Mouse (Mus musculus) Patski (cell line): ENCODE results near the gene E2f1. TPM values are rescaled to one million over a fixed set of nuclear protein-coding genes. Genes with fewer than 3 reads are reported as not detected.
A peak's percentile ranks its signal among the peaks of the same experiment; 100 is the strongest.

ENCODE experiments used
- ATAC-seq: fragments of 100-300 bp; one replicate; pipeline ENCODE4 v1.8.0; 2021
- CTCF ChIA-PET: fragments of 350-600 bp; sonication (Branson Sonifier 250); formaldehyde crosslinking; loops from one replicate; lab custom pipeline; 2022; ENCODE audit warnings: inconsistent platforms; lab: Charles Lee
- POLR2A ChIA-PET: fragments of 350-600 bp; sonication (Branson Sonifier 250); formaldehyde crosslinking; loops from one replicate; lab custom pipeline; 2022; ENCODE audit warnings: antibody characterized with exemption, inconsistent platforms; lab: Charles Lee
- DNase-seq: peaks from one replicate; pipeline ENCODE4 v3.0.0-alpha.2; 2011; ENCODE audit warnings: low read depth, low spot score
- H3K27me3 ChIP-seq: fragments of 371-371 bp; one replicate; pipeline ENCODE4 v1.5.1; 2021
- CTCF ChIP-seq: fragments of 100-300 bp; IDR thresholded peaks from one replicate; pipeline ENCODE4 v1.5.1; 2021
- in situ Hi-C: fragments of 300-500 bp; cut with MboI; formaldehyde crosslinking; loops from 3 replicates; pipeline ENCODE4 v1.11.1; 2018; ENCODE audit warnings: low pct_unique_long_range_greater_than_20kb, mixed read lengths
- polyA plus RNA-seq: library from polyadenylated mRNA; unstranded; gene quantifications from one replicate; pipeline ENCODE4 v1.2.3, GENCODE M21; 2021

The E2f1 gene
- polyA plus RNA-seq, 1 experiment from 2014 or later = 17.7 TPM

DNA sequence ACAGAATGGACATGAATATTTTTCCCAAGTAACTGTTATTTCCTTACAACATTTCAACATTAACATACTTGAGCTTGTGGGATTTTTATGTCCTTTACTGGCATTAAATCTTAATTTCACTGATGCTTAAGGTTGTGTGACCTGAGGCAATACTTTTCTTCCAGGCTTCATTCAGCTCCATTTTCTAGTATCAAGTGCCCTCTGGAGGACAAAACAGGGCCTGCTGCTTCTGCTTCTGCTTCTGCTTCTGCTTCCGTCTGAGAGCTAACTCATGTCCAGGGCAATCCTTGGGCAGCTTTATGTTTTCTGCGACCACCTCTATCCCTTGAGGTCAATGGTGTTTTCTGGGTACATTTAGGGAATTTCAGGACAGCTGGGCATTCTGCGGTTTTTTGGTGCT lies 30.0 kb downstream of the E2f1 start:
- no peak for ATAC-seq
- ChIA-PET POLR2A (interaction anchor here (1.6 kb wide), 1 partner anchor 29 kb away, joined by 3 read pairs; no protein-coding TSS in a partner anchor), CTCF (interaction anchor here (0.8 to 2.7 kb wide), 15 partner anchors 11 to 129 kb away, joined by 3 to 12 read pairs (median 4); no protein-coding TSS in a partner anchor)
- in situ Hi-C loops = loop anchor here (5.0 kb wide), 1 partner anchor 122 kb away; no protein-coding TSS in a partner anchor
- H3K27me3 ChIP-seq = no peaks in the 10 kb centered on the region
- no peak for DNase-seq
- peak; percentile 74 for TF ChIP-seq CTCF

DNA sequence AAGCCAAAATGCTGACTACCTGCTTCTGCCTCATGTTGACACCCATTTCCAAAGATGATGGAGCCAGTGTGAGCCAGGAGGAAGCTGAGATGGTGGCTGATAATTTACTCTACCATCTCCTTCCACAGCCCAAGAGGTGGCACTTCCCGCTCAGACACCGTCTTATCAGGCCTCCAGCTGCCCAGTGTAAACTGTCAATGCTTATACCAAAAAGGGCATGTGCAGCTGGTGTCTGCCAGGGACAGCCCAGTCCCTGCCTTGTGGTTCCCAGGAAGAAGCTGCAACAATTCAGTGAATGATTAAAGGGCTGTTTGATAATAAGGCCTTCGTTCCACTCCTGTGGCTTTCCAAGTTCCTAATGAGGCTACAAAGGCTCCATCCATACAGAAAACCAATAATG lies 31.0 kb downstream of the E2f1 start:
- no peak for TF ChIP-seq CTCF
- in situ Hi-C loops = no loop called here
- CTCF ChIA-PET = interaction anchor here (1.1 to 1.8 kb wide), 5 partner anchors 10 to 121 kb away, joined by 3 to 5 read pairs (median 4); no protein-coding TSS in a partner anchor
- POLR2A ChIA-PET = interaction anchor here (0.5 kb wide), 1 partner anchor 420 kb away, joined by 4 read pairs; no protein-coding TSS in a partner anchor
- no peak for ATAC-seq
- DNase-seq = no peak
- no peaks in the 10 kb centered on the region for H3K27me3 ChIP-seq

DNA sequence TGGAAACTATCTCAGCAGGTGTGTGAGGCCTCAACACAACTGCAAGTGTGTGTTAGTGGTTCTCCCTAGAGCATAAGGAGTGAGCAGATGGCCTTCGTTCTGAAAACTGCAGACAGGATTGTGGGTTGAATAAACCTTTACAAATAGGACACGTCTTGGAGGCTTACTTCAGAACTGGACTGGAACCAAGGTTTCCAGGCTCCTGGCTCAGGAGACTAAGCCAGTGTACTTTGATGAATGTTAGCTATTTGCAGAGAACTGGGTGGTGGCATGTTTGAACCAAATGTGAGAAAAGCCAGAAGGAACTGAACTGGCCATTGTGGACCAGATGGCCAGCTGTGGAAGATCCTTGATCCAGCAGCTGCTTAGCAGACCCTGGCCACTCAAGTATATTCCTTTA lies 31.4 kb downstream of the E2f1 start:
- TF ChIP-seq CTCF = no peak
- DNase-seq (no peak), ATAC-seq (no peak)
- no peaks in the 10 kb centered on the region for H3K27me3 ChIP-seq
- in situ Hi-C loops = no loop called here
- POLR2A ChIA-PET = interaction anchor here (0.6 kb wide), 1 partner anchor 29 kb away, joined by 3 read pairs; no protein-coding TSS in a partner anchor
- CTCF ChIA-PET = interaction anchor here (1.1 to 1.8 kb wide), 5 partner anchors 10 to 122 kb away, joined by 3 to 5 read pairs (median 4); no protein-coding TSS in a partner anchor

DNA sequence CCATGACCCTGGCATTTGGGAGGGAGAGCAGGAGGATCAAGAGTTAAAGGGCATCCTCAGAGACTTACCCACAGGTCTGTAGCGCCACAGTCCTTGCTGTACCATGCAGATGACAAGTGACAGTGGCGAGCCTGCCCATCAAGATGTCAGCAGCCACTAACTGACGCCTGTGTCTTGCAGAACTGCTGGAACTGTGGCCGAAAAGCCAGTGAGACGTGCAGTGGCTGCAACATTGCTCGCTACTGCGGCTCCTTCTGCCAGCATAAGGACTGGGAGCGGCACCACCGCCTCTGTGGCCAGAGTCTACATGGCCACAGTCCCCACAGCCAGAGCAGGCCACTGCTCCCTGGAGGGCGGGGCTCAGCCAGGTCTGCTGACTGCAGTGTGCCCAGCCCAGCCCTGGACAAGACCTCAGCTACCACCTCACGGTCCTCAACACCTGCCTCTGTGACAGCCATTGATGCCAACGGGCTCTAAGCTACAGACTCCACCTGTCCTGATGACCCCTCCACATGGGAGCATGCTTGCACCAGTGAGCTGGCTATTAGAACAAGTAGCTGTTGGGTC lies 34.9 kb downstream of the E2f1 start:
- no peak for ATAC-seq
- TF ChIP-seq CTCF = no peak
- POLR2A ChIA-PET = no interaction called here
- CTCF ChIA-PET = interaction anchor here (1.4 kb wide), 1 partner anchor 14 kb away, joined by 3 read pairs; no protein-coding TSS in a partner anchor
- H3K27me3 ChIP-seq = no peaks in the 10 kb centered on the region
- in situ Hi-C loops = no loop called here
- DNase-seq = no peak

DNA sequence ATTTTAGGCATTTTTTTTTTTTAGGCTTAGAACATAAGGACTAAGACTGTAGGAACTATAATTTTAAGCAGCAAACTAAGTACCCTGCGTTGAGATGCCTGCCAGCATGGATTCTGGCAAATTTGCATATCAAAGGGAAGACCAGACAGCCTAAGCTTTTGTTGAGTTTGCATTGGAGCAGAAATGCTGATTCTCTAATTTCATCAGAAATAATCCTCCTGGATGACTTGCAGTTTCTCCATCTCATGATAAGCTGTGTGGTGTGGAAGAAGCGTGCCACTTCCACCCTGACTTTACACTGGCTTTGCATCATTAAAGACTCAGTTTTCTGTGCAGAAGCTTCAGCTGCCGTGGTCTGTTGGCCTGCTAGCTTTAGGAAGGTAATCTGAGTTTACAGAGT lies 36.8 kb downstream of the E2f1 start:
- no peaks in the 10 kb centered on the region for H3K27me3 ChIP-seq
- in situ Hi-C loops = no loop called here
- no peak for DNase-seq
- CTCF ChIA-PET = interaction anchor here (1.4 to 1.5 kb wide), 2 partner anchors 10 to 17 kb away, joined by 3 to 4 read pairs; no protein-coding TSS in a partner anchor
- POLR2A ChIA-PET = no interaction called here
- no peak for TF ChIP-seq CTCF
- no peak for ATAC-seq

DNA sequence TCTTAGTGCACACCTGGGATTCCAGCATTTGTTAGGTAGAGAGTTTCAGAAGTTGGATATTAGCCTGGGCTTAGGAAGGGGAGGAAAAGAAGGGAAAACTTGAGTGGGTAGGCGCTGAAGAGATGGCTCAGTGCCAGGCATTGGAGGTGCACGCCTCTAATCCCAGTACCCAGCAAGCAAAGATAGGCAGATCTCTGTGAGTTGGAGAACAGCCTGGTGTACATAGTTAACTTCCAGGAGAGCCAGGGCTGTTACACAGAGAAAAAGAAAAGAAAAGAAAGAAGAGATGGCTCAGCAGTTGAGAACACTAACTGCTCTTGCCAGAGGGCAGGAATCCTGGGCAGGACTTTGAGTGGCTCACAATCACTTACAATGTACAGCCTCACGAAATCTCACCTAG lies 43.2 kb downstream of the E2f1 start:
- no peaks in the 10 kb centered on the region for H3K27me3 ChIP-seq
- ChIA-PET CTCF (interaction anchor here (1.5 kb wide), 1 partner anchor 13 kb away, joined by 5 read pairs; no protein-coding TSS in a partner anchor), POLR2A (no interaction called here)
- no peak for ATAC-seq
- TF ChIP-seq CTCF = no peak
- DNase-seq = no peak
- in situ Hi-C loops = no loop called here

DNA sequence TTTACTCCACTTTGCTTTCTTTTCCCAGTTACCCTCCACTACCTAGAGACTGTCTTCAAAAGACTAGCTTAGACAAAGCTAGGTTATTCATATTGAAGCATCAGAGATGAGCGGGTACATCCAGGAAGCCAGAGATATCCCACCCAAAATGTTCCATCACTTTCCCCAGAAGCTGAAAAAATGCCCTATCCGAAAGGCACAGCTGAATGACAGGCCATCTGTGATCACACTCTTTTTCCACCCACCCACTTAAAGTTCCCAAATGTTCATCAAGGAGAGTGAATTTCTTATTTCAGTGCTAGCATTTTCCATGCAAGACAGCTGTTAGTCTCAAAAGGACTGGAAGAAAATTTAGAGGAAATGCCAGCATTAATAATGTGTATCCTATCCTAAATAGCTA lies 44.4 kb downstream of the E2f1 start:
- no peak for ATAC-seq
- H3K27me3 ChIP-seq = no peaks in the 10 kb centered on the region
- CTCF ChIA-PET = interaction anchor here (1.5 kb wide), 1 partner anchor 14 kb away, joined by 5 read pairs; no protein-coding TSS in a partner anchor
- DNase-seq = no peak
- POLR2A ChIA-PET = no interaction called here
- TF ChIP-seq CTCF = no peak
- in situ Hi-C loops = no loop called here

DNA sequence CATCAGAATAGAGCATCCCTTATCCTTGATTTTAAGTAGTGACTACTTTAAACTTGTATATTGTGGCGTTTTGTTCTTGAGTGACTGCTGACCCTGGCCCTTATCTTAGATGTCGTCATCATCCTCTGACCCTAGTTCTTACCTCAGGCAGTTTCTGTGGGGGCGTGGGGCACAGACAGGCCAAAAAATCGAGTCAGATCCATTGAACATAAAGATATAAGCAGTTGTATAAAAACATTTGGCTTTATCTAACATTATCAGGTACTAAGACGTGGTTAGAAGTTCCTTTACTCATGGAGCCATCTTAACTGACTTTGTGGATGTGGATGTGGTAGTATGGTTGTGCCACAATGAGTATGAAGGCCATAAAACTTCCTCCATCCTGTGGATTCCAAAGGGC lies 47.4 kb downstream of the E2f1 start:
- in situ Hi-C loops = no loop called here
- ChIA-PET POLR2A (no interaction called here), CTCF (no interaction called here)
- TF ChIP-seq CTCF = no peak
- DNase-seq (no peak), ATAC-seq (no peak)
- H3K27me3 ChIP-seq = no peaks in the 10 kb centered on the region

DNA sequence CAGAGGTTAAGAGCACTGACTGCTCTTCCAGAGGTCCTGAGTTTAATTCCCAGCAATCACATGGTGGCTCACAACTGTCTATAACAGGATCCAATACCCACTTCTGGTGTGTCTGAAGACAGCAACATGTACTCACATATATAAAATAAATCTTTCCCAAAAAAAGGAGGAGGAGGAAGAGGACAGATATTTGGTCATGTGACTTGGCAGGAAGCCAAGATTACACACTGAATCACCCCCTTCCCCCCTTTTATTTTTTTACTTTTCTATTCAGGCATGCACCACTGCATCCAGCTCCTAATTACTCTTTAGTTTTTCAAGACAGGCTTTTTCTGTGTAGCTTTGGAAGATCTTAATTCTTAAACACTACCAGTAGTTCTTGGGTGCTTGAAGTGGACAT lies 48.2 kb downstream of the E2f1 start:
- no peak for TF ChIP-seq CTCF
- no peak for ATAC-seq
- CTCF ChIA-PET = no interaction called here
- H3K27me3 ChIP-seq = no peaks in the 10 kb centered on the region
- in situ Hi-C loops = no loop called here
- POLR2A ChIA-PET = no interaction called here
- DNase-seq = no peak

DNA sequence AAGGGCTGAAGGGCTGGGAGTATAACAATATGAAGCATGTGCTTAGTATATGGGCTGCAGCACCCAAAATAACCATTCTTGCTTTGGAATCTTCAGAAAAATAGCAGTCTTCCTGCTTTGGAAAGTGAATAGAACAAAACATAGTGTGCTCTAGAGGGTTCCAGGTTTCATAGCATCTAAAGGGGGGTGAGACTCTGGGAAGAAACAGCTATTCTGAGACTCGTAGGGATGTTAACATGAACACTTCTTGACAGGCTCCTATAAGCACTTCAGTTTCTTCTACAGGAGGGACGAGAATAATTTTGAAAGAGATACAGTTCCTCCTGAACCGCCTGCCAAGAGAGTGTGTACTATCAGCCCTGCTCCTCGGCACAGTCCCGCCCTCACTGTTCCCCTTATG lies 52.3 kb downstream of the E2f1 start:
- DNase-seq (no peak), ATAC-seq (no peak)
- TF ChIP-seq CTCF = no peak
- ChIA-PET POLR2A (interaction anchor here (1.6 kb wide), 1 partner anchor 82 kb away, joined by 3 read pairs; no protein-coding TSS in a partner anchor), CTCF (no interaction called here)
- in situ Hi-C loops = no loop called here
- H3K27me3 ChIP-seq = no peaks in the 10 kb centered on the region

DNA sequence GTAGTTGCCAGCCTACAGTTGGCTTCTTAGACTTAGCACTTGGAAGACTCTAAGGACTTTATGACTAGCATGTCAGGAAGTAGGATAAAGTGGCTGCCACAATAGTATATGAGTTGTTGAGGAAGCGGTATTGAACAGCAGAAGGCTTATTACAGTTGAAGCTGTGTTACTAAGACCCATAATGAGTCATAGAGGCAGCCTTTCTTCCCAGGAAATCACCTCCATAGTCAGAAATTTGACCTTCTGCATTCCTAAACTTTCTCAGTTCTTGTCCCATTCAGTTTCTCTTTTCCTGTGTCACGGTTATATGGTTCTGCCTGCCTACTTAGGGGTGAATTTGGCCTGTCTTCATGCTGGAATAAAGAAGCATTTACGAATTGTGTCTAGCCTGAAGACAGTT lies 52.7 kb downstream of the E2f1 start:
- no peak for TF ChIP-seq CTCF
- POLR2A ChIA-PET = interaction anchor here (1.6 kb wide), 1 partner anchor 81 kb away, joined by 3 read pairs; no protein-coding TSS in a partner anchor
- no peak for DNase-seq
- no peaks in the 10 kb centered on the region for H3K27me3 ChIP-seq
- peak; percentile 69 for ATAC-seq
- CTCF ChIA-PET = interaction anchor here (1.2 kb wide), 1 partner anchor 9 kb away, joined by 4 read pairs; no protein-coding TSS in a partner anchor
- in situ Hi-C loops = no loop called here
